Mouse (Mus musculus): Measurements from ENCODE around the gene D330020A13Rik. TPM values are rescaled to one million over a fixed set of nuclear protein-coding genes. Genes with fewer than 3 reads are reported as not detected.

The D330020A13Rik gene
- polyA plus RNA-seq (2016; fragmentation: Nextera tagmentation; extraction: Ambion mirVana): not detected in 2 replicates

DNA sequence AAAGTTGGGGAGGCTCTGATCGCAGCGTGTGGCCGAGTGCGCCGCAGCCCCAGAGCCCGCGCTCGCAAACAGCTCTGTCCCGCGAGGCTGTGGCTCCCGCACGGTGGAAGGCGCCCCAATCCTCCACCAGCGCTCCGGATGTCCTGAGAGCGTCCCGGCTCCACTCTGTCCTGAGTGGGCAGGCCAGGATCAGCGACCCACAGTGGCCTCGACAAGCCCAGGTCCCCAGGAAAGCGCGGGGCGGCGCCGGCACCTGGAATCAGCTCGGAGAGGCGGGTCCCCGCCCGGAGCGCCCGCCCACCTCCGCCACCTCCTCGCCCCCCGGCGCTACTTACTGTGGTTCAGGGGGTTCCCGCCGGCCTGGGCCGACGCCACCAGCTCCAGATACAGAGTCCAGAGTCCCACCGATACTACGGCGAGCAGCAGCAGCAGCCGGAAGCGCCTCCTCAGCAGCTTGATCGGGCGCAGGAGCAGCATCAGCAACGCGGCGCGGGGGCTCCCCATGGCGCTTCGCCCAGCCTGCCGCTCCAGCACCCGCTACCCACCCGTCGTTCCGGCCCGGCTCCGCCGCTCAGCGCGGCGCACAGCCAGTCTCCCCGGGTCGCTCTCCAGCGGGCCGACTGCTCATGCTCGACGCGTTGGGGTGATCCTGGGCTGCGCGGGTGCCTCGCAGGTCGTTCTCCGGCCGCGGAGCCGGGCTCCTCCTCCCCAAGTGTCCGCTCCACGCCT, at the start of gene D330020A13Rik, which contains the start of gene B4galnt3:
TSS of gene D330020A13Rik (plus strand) at position 309 of the 729 bp plus-strand sequence.
TSS of gene B4galnt3 (minus strand) at position 504 of the 729 bp plus-strand sequence.
- Histone ChIP-seq H3K4me3 (peak within 1 kb of the TSS; percentile 80), H3K27ac (replicated peaks) (peak within 1 kb of the TSS; percentile 76), H3K4me1 (peaks cover 15% of the 10 kb centered on the region), H3K27me3 (ENCODE audit: low read depth, poor library complexity, severe bottlenecking) (peaks cover 54% of the 10 kb centered on the region), H3K9me3 (replicated peaks) (no peaks in the 10 kb centered on the region), H3K36me3 (no peaks in the 10 kb centered on the region)
- peak; percentile 65 for DNase-seq (ENCODE audit: low spot score)
- WGBS: under 1% methylated on average over 79 of the region's 79 CpGs

- Histone ChIP-seq H3K9me3 (replicated peaks) (no peaks in the 10 kb centered on the region), H3K4me3 (no peak overlapping the region), H3K4me1 (no peaks in the 10 kb centered on the region), H3K36me3 (no peaks in the 10 kb centered on the region), H3K27ac (replicated peaks) (no peak overlapping the region), H3K27me3 (ENCODE audit: low read depth, poor library complexity, severe bottlenecking) (no peaks in the 10 kb centered on the region)
- DNase-seq (ENCODE audit: low spot score): no peak
- 87% methylated on average over 5 of the region's 5 CpGs for WGBS
These were observed 47.5 kb upstream of the D330020A13Rik start for GRCm38 (mm10) chr6:120246676-120247075.

DNA sequence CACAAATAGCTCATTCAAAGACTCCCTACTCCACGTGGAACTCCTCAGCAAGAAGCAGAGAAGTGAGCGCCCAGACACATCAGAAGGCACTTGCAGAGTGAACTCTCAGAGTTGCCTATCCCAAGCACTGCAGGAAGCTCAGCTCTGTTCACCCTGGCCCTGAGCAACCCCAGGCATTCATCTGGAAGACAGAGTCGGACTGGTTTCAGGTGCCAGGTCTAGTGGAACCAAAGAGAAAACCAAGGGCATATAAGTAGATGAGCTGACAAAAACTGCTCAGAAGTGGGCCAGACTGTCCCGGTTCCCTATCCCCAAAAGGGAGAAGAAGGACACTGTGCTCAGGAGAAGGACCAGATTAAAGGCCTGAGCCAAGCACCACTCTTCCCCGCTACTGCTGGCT, 44.3 kb upstream of the D330020A13Rik start:
- H3K27ac ChIP-seq (replicated peaks): no peak overlapping the region

DNA sequence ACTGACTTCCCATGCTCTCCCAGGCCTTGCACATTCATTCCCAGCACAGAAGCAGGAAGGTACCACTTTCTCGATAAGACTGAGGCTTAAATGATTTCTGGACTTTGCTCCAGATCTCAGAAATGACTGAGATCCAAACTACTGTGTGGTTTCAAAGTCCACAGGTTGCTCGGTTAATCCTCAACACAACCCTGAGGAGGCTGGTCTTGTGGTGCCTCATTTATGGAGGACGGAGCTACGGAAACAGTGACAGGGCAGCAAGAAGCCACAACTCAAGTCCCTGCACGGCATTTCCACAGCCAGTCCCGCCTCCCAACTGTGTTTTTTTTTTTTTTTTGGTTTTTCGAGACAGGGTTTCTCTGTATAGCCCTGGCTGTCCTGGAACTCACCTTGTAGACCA, 43.2 kb upstream of the D330020A13Rik start:
- Histone ChIP-seq H3K9me3 (replicated peaks) (no peaks in the 10 kb centered on the region), H3K27ac (replicated peaks) (no peak overlapping the region), H3K4me3 (no peak overlapping the region), H3K36me3 (no peaks in the 10 kb centered on the region), H3K27me3 (ENCODE audit: low read depth, poor library complexity, severe bottlenecking) (no peaks in the 10 kb centered on the region), H3K4me1 (no peaks in the 10 kb centered on the region)
- no peak for DNase-seq (ENCODE audit: low spot score)
- 86% methylated on average over 7 of the region's 7 CpGs for WGBS

More for the DNA sequence above, 44.3 kb upstream of the D330020A13Rik start:
- Histone ChIP-seq H3K36me3 (no peaks in the 10 kb centered on the region), H3K27me3 (ENCODE audit: low read depth, poor library complexity, severe bottlenecking) (no peaks in the 10 kb centered on the region), H3K4me3 (no peak overlapping the region), H3K9me3 (replicated peaks) (no peaks in the 10 kb centered on the region), H3K4me1 (no peaks in the 10 kb centered on the region)
- no peak for DNase-seq (ENCODE audit: low spot score)
- WGBS: 77% methylated on average over 5 of the region's 5 CpGs

- no peaks in the 10 kb centered on the region for H3K27me3 ChIP-seq (ENCODE audit: low read depth, poor library complexity, severe bottlenecking)
- 76% methylated on average over 2 of the region's 2 CpGs for WGBS
These were observed 41.4 kb upstream of the D330020A13Rik start for GRCm38 (mm10) chr6:120252741-120253140.

GRCm38 (mm10) chr6:120254640-120255039, 39.5 kb upstream of the D330020A13Rik start:
- no peak for DNase-seq (ENCODE audit: low spot score)
- Histone ChIP-seq H3K4me3 (no peak overlapping the region), H3K36me3 (no peaks in the 10 kb centered on the region), H3K9me3 (replicated peaks) (no peaks in the 10 kb centered on the region), H3K4me1 (0 out of 2 replicates have a peak, but pooled peaks cover 5% of the 10 kb centered on the region), H3K27me3 (ENCODE audit: low read depth, poor library complexity, severe bottlenecking) (no peaks in the 10 kb centered on the region), H3K27ac (replicated peaks) (no peak overlapping the region)
- 66% methylated on average over 4 of the region's 4 CpGs for WGBS

More at GRCm38 (mm10) chr6:120252741-120253140, 41.4 kb upstream of the D330020A13Rik start:
- no peak for DNase-seq (ENCODE audit: low spot score)
- H3K4me1 ChIP-seq: no peaks in the 10 kb centered on the region
- H3K9me3 ChIP-seq (replicated peaks): no peaks in the 10 kb centered on the region
- no peaks in the 10 kb centered on the region for H3K36me3 ChIP-seq
- H3K4me3 ChIP-seq: no peak overlapping the region
- H3K27ac ChIP-seq (replicated peaks): no peak overlapping the region

DNA sequence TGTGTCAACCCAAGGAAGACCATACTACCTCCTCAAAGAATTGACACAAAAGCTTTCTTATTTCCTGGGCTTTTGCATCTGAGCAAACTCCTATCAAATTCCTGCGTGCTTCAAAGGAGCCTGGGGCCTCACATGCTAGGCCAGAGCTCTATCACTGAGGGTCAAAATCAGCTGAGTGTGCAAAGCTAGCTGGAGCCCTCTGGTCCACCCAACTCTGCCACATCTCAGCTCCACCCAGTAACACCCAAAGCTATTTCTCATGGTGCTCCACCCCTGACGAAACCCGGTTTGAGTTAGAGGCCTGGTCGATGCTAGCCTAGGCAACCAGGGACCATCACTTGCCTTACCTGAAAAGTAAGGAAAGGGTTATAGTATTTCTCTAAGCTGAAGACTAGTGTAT, 39.0 kb upstream of the D330020A13Rik start:
- WGBS: 78% methylated on average over 4 of the region's 4 CpGs
- H3K36me3 ChIP-seq: no peaks in the 10 kb centered on the region
- H3K27ac ChIP-seq (replicated peaks): no peak overlapping the region
- H3K27me3 ChIP-seq (ENCODE audit: low read depth, poor library complexity, severe bottlenecking): no peaks in the 10 kb centered on the region
- no peak overlapping the region for H3K4me3 ChIP-seq
- no peak for DNase-seq (ENCODE audit: low spot score)
- H3K4me1 ChIP-seq: 0 out of 2 replicates have a peak, but pooled peaks cover 5% of the 10 kb centered on the region
- H3K9me3 ChIP-seq (replicated peaks): no peaks in the 10 kb centered on the region

- DNase-seq (ENCODE audit: low spot score): no peak
- Histone ChIP-seq H3K9me3 (replicated peaks) (no peaks in the 10 kb centered on the region), H3K4me3 (no peak overlapping the region), H3K36me3 (no peaks in the 10 kb centered on the region), H3K27me3 (ENCODE audit: low read depth, poor library complexity, severe bottlenecking) (no peaks in the 10 kb centered on the region), H3K27ac (replicated peaks) (no peak overlapping the region), H3K4me1 (0 out of 2 replicates have a peak, but pooled peaks cover 5% of the 10 kb centered on the region)
- 89% methylated on average over 12 of the region's 12 CpGs for WGBS
These were observed 38.5 kb upstream of the D330020A13Rik start for GRCm38 (mm10) chr6:120255701-120256100.

GRCm38 (mm10) chr6:120256431-120256935, 37.7 kb upstream of the D330020A13Rik start:
- H3K27me3 ChIP-seq (ENCODE audit: low read depth, poor library complexity, severe bottlenecking): no peaks in the 10 kb centered on the region
- no peaks in the 10 kb centered on the region for H3K9me3 ChIP-seq (replicated peaks)
- H3K4me3 ChIP-seq: no peak overlapping the region
- WGBS: 69% methylated on average over 5 of the region's 5 CpGs
- DNase-seq (ENCODE audit: low spot score): no peak
- H3K36me3 ChIP-seq: no peaks in the 10 kb centered on the region
- 0 out of 2 replicates have a peak, but pooled peaks cover 5% of the 10 kb centered on the region for H3K4me1 ChIP-seq
- H3K27ac ChIP-seq (replicated peaks): no peak overlapping the region

DNA sequence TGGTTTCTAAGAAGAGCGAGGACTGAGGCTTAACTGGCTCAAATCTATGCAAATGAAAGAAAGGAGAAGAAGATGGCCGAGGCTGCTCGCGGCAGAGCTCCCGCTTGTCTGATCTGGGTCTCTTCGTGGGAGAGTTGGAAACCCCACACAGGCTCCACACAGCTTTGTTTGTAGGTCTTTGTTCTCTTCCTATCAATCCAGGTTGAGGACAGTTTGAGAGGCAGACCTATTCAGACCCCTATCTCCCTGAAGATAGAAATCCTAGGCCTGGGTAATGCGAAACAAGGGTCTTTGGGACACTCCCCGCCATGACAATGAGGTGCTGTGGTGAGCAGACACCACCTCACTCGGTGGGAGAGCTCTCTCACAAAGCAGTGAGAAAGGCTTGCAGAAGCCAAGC, 34.7 kb upstream of the D330020A13Rik start:
- H3K9me3 ChIP-seq (replicated peaks): no peaks in the 10 kb centered on the region
- no peak for DNase-seq (ENCODE audit: low spot score)
- 35% methylated on average over 9 of the region's 9 CpGs for WGBS
- no peaks in the 10 kb centered on the region for H3K27me3 ChIP-seq (ENCODE audit: low read depth, poor library complexity, severe bottlenecking)
- H3K27ac ChIP-seq (replicated peaks): no peak overlapping the region
- H3K36me3 ChIP-seq: no peaks in the 10 kb centered on the region
- H3K4me1 ChIP-seq: 0 out of 2 replicates have a peak, but pooled peaks cover 5% of the 10 kb centered on the region
- H3K4me3 ChIP-seq: no peak overlapping the region

DNA sequence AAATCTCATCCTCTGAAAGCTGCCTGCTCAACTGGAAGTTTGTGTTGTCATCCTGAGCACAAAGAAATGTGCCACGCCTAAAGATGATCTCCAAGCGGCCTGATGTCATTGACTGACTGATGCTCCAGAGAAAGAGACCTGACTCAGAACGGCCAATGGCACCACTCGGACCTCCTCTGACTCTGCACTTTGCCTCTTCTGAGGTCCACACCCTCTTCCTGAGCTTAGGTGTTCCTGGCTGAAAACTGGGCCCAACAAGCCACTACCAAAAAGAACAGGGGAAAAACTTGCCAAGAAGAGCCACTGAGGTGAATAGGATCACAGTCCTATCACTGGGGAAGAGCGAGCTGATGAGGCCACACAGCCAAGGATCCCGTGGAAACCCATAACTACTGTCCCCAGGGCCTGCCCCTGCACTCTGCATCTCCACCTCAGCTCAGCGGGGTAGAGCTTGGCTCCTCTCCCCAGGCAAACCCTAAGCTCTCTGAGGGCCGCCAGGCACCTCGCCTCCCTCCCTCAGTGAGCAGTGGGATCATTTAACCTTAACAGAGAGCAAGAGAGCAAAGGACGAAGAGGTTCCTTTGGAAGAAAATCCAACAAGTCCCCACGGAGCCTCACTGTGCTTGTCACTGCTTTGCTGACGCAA, 31.2 kb upstream of the D330020A13Rik start:
- 56% methylated on average over 12 of the region's 12 CpGs for WGBS

DNA sequence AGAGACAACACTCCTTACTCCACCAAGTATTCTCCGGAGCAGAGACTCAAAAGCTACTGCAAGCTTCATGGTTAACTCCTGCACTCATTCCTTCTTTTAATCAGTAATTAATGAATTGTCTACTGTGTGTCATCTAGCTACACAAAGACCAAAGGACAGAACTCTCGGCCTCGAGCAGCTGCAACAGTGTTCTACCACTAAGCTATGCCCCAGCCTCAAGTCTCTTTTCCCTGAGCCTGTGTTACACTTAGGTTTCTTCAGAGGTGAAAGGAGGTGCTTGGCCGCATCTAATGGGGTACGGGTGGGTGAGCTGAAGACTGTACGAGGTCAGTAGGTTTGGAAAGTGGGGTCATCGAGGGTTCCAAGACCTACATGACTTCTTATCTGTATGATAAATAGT, 30.6 kb upstream of the D330020A13Rik start:
- 0 out of 2 replicates have a peak, but pooled peaks cover 5% of the 10 kb centered on the region for H3K4me1 ChIP-seq
- DNase-seq (ENCODE audit: low spot score): no peak
- no peaks in the 10 kb centered on the region for H3K27me3 ChIP-seq (ENCODE audit: low read depth, poor library complexity, severe bottlenecking)
- H3K4me3 ChIP-seq: no peak overlapping the region
- H3K27ac ChIP-seq (replicated peaks): no peak overlapping the region
- no peaks in the 10 kb centered on the region for H3K9me3 ChIP-seq (replicated peaks)
- 85% methylated on average over 7 of the region's 7 CpGs for WGBS
- H3K36me3 ChIP-seq: no peaks in the 10 kb centered on the region

More for the DNA sequence above, 31.2 kb upstream of the D330020A13Rik start:
- H3K27ac ChIP-seq (replicated peaks): no peak overlapping the region
- DNase-seq (ENCODE audit: low spot score): no peak
- H3K27me3 ChIP-seq (ENCODE audit: low read depth, poor library complexity, severe bottlenecking): no peaks in the 10 kb centered on the region
- no peak overlapping the region for H3K4me3 ChIP-seq
- no peaks in the 10 kb centered on the region for H3K9me3 ChIP-seq (replicated peaks)
- 0 out of 2 replicates have a peak, but pooled peaks cover 5% of the 10 kb centered on the region for H3K4me1 ChIP-seq
- H3K36me3 ChIP-seq: no peaks in the 10 kb centered on the region
